Mouse (Mus musculus) layer of hippocampus, postnatal 10 days (tissue): ENCODE data around the gene Rhbg. TPM values are rescaled to one million over a fixed set of nuclear protein-coding genes. Genes with fewer than 3 reads are reported as not detected.
"Not testable (repeated sequence)": the region's sequence is repeated elsewhere in the genome, so short reads cannot be mapped to it uniquely, and the experiment has no call there.

Source experiments
- DNase-seq, 2 experiments: peaks; one replicate each; pipeline ENCODE4 v3.0.0; 2021; ENCODE audit warnings: low spot score in 2 of 2
- long read RNA-seq: library from polyadenylated mRNA; stranded (forward); transcript quantifications from one replicate; pipeline ENCODE4 v2.0.0, GENCODE M21; 2023
- total RNA-seq, 2 experiments: library from RNA; stranded (reverse); gene quantifications; 2 replicates each; pipeline ENCODE4 v1.2.3; 2021

The Rhbg gene
- total RNA-seq = under 1 TPM in 1 of 2 experiments, not detected in 1; 0.25 TPM
- long read RNA-seq, partial matches to known transcripts = 0 of 1 reads
- long read RNA-seq, other reads (novel, unspliced or antisense) = 1 of 1 reads

DNA sequence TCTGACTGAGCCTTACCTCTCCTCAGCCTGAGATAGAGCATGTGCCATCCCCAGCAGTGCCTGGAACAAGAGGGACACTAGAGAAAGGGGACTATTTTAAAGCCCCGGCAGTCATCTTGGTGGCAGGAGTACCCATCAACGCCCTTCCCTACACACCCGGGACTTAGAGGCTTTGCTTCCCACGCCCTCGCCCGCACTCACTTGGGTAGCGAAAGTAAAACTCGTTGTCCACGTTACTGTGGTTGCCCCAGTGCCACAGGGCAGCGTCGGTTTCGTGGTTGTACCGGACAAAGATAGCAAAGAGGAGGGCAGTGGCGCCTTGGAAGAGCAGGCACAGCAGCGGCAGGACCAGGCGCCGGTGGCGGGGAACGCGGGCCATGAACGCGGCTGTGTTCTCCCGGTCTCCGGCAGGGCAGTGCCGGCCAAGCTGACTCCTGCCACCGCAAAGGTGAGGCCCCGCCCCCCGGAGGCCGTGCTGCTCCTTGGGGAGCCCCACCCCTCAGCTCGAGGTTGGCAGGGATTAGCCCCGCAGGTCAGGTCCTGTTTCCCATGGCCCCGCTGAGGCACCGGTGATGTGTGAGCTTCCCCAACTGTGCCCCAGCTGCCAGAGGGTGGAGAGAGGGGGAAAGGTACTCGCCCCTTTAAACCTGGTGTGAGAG lies at the start of gene Rhbg:
TSS of gene Rhbg (minus strand) at position 442 of the 659 bp plus-strand sequence.
- peak in 1 of 2 experiments; percentile 34 for DNase-seq

DNA sequence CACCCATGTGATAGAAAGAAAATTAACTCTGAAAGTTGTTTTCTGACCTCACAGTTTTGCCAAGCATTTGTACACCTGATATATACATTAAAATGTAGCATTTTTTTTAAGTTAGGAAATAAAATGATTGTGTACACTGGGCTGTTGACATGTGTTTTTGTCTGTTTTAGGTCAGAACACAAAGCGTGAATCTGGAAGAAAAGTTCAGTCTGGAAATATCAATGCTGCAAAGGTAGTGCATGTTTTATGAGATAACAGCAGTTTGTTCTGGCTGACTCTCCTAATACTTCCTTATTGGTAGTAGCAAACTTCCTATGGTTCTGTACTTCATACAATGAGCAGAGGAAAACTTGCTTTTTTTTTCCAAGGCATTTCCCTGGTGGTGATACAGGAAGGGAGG lies 44.7 kb upstream of the Rhbg start:
- no peak for DNase-seq

DNA sequence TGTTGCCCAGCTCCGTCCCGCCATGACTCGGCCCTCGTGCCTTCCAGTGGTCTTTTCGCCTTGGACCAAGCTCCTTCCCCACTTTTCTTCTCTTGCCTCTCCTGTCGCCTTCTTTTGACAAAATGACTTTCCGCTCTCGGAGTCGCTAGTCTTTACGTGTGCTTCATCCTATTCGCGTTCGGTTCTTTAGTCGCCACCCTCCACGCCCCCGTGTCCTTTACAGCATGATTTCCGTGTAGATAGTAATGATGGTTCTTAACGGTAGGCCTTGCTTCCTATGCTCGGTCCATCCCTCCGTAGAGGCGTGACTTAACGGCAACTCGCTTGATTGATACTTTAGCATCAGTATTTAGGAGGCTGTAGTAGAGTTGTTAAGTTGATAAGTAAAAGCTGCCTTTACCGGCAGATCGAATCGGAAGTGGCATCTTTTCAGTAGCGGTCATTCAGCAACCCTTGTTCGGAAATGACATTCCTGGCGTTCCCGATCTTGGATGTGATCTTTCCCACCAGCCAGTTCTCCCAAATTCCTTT lies 42.9 kb upstream of the Rhbg start:
- no peak for DNase-seq

DNA sequence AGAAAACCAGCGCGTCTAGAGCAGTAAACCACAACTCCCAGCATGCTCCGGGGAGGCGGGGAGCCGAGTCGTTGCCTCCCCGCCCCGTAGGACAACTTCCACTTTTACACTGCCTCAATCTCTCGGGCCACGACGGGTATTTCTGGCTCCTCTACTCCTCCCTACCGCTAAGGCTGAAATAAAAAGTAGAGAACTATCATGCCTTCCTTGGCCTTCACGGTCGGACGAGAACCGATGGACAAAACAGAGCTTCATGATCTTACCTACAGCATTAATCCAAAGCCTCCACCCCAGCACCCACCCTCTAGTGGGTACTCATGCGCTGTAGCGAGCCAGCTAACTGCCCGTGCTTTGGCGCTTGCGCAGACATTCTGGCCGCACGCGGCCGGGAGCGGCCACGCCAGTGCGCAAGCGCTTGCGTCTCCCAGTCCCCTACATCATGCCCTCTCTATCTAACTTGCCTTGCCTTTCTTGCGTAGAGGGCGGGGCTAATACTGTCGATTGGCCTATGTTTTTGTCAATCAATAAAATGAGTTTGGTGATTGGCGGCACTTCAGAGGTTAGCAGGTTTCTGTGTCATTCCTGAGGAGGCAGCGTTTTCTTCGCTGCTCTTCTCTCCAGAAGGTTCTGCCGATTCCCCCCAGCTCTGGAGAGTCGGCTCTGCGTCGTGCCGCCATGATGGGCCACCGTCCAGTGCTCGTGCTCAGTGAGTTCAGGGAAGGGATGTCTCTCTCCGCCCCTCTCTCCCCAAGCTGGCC lies 42.2 kb upstream of the Rhbg start, which contains the start of the genes Tsacc and Cct3:
TSS of gene Tsacc (minus strand) at position 439 of the 758 bp plus-strand sequence.
TSS of gene Cct3 (plus strand) at position 556 of the 758 bp plus-strand sequence.
- DNase-seq = peak; percentile 88 to 94

DNA sequence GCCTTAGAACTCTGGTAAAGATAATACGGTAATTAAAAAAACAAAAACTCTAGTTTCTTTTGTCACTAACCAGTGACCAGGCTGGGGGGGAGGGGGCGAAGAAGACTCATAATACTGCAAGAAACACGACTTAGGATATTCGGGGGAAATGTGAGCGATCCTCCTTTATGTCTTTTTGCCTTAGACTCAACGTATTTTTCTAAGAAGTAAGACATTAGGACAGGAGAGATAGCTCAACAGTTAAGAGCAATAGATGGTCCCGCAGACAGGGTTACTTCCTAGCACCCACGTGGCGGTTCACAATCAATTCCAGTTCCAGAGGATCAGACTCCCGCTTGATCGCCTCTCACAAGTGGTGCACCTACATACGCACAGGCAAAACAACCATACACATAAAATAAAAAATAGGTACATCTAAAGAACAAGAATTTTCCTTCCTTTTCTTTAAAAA lies 41.6 kb upstream of the Rhbg start:
- no peak for DNase-seq

DNA sequence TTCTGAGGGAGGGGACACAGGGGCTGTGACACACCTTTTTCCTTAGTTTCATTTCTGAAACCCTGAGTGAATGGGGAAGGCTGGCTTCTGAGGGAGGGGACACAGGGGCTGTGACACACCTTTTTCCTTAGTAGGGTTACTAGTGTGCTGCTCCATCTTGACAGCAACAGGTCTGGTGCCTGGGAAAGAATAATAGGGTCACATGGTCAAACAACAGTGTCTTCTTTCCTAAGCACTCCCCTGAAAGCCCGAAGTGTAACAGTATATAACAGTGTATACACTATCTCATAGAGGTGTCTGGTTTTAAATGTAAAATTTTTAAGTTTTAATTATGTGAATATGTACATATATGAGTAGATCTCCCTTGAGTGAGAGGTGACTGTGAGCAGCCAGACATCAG lies 40.8 kb upstream of the Rhbg start:
- DNase-seq = not testable (repeated sequence)

DNA sequence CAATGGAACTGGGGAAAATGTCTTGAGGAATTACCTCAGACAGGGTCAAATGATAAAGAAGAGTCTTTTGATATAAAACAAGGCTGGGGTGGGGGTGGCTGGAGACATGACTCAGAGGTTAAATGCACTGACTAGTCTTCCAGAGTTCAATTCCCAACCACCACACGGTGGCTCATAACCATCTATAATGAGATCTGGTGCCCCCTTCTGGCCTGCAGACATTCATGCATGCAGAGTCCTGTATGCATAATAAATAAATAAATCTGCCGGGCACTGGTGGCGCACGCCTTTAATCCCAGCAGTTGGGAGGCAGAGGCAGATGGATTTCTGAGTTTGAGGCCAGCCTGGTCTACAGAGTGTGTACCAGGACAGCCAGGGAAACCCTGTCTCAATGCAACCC lies 37.5 kb upstream of the Rhbg start:
- peak in 1 of 2 experiments; percentile 17 for DNase-seq

DNA sequence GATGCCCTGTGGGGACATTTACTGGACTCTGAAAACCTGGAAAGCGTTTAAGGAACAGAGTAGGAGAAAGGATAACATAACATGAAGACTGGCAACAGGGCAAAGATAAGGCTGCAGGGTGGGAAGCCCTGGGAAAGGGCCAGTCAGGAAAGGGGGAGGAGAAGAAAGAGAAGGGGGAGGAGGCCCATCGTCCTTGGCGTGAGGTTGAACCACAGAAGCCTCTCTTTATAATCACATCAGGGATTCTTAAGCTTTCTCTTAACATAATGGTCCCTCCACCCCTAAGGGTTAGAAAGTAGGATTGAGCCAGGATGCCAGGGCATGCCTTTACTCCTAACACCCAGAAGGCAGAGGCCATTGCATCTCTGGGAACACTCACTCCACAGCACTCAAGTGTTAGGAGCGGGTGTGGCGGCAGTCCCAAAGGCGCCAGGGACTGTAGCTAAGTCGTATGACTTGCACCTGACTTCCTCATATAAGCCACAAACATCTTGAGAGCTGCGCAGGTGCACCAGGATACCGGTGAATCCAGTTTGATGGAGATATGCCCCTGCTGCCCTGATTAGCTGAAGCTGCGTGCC lies 33.7 kb upstream of the Rhbg start:
- not testable (repeated sequence) for DNase-seq

DNA sequence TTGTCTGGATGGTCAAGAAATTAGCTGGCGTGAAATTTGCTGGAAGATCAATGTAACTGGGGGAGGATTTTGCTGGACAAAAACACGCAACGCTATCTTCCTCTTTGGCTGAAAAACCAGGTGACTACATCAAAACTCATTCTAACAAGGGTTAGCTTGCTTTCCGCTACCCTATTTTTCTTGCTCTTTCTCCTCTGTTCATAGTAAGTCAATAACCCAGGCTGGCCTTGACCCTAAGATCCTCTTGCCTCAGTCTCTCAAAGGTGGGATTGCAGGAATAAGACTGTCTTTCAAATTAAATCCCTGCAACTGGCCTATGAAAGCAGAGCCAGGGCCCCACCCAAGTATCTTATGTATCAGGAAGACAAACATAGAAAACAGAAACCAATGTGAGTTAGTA lies 32.6 kb upstream of the Rhbg start, which contains the start of gene Gm38392:
TSS of gene Gm38392 (minus strand) at position 101 of the 400 bp plus-strand sequence.
- DNase-seq = no peak

DNA sequence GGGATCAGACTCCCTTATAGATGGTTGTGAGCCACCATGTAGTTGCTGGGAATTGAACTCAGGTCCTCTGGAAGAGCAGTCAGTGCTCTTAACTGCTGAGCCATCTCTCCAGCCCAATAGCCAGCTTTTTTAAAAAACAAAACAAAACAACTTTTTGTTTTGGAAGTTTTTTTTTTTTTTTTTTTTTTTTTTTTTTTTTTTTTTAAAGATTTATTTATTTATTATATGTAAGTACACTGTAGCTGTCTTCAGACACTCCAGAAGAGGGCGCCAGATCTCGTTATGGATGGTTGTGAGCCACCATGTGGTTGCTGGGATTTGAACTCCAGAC lies 31.0 kb upstream of the Rhbg start:
- DNase-seq = not testable (repeated sequence)

DNA sequence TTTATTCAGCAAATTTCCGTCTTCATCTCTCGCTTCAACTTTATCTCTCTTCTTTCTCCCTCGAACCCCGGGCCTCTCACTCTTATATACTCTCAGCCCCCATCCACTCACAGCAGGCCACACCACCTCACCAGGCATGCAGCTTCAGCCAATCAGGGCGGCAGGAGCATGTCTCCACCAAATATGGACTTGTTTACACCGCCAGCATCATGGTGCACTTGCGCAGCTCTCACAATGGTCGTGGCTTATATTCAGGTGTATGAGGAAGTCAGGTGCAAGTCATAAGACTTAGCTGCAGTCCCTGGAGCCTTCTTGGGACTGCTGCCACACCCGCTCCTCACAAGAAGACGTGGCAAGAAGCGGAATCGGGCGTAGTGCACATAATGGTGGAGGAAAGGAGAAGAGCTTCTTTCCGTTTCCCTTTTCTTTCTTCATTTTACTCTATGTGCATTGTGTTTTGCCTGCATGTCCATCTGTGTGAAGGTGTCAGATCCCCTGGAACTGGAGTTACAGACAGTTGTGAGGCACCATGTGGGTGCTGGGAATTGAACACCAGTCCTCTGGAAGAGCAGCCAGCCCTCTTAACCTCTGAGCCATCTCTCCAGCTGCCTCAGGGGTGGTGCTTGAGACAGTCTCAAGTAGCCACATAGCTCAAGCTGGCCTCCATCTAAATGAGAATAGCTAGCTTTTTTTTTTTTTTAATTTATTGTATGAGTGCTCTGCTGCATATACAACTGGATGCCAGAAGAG lies 30.5 kb upstream of the Rhbg start:
- DNase-seq = not testable (repeated sequence)

DNA sequence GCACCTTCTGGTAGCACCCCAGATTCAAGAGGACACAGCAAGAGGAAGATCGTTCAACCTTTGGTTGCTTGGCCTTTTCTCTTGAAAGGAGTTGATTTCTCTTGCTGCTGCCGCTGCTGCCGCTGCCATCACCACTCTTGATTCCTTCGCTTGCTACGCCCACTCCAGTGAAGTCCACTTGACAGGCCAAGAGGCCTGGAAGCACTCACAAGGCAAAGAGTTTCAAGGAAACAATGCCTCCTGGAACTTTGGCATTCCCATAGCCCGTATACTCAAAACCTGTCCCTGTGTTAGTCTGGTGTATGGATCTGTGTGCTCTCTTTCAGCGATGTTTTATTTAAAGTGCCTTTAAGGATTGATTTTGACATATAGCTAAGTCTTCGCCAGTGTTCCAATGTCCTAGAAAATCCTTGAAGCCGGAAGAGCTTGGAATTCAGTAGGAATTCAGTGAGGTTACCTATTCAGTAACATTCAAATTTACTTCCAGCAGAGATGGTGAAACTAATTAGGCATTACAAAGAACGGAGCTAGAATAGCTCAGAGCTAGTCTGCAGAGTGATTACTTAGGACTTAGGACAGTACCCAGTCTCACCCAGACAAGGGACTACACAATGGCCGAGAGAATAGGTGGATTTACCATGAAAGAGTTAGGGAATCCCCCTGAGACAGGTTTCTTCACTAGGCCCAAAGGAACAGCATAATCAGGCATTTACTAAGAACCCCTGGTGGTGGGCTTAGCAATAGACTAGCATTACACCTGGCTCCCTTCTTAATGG lies 26.8 kb upstream of the Rhbg start:
- DNase-seq = not testable (repeated sequence)

DNA sequence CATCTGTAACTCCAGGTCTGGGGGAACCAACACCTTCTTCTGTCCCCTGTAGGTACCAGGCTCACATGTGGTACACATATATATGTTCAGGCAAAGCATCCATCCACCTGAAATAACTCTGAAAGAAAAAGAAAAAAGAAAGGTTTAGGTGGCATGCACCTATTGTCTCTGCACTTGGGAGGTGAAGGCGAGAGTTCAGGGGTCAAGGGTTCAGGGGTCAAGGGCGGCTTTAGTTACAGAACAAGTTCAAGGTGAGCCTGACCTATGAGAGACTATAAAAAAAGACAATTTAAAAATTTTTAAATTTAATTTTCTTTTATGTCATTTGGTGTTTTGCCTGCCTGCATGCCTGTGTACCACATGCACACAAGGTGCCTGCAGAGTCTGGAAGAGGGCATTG lies 25.5 kb upstream of the Rhbg start:
- DNase-seq = no peak

DNA sequence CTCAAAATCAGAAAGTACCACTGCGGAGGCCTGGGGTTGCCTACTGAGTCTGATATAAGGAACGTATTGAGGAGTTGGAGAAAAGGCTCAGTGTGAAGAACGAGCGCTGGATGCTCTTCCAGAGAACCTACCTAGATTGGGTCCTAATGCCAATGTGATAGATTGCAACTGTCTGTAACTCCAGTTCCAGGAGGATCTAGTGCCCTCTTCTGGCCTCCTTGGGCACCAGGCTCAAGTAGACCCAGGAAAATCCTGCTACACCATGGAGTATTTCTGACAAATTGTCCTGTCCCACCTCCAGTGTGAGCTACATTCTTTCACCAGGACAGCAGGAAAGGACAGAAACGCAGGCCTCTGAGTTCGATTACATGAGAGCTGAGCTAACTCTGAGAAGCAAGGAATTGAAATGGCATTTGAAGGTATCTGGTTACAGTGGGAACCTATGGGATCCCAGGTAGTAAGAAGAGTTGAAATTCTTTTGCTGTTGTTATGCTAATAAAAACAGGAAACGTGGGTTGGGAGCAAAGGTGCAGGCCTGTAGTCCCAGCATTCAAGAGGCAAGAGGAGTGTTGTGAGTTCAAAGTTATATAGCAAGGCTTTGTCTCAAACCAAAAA lies 22.1 kb upstream of the Rhbg start:
- DNase-seq = peak; percentile 36 to 43

DNA sequence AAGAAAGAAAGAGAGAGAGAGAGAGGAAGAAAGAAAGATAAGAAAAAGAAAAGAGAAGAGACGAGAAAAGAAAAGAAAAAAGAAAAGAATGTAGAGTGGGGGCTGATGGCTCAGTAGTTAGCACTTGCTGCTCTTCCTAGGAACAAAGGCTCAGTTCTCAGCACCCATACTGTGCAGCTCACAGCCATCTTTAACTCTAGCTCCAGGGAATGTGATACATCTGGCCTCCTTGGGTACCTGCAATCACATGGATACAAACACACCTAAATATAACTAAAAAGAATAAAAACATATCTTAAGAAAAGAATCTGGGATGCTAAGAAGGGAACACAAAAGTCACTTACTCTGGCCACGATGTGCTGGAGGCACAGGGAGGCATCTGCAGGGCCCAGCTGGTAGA lies 21.6 kb upstream of the Rhbg start:
- DNase-seq = no peak

DNA sequence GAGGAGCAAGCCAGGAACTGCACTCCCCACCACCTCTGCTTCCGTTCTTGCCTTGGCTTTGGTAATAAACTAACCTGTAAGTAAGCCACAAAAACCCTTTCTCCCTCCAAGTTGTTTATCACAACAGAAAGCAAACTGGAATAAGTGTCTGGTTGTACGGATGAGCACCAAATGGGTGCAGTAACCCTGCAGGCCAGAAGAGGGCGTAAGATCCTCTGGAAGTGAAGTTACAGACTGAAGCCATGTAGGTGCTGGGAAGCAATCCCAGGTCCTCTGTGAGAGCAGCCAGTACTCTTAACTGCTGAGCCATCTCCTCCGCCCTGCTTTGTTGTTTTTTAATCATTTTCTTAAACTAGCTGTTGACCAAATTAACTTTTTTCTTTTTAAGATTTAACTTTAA lies 19.5 kb upstream of the Rhbg start:
- DNase-seq = no peak

DNA sequence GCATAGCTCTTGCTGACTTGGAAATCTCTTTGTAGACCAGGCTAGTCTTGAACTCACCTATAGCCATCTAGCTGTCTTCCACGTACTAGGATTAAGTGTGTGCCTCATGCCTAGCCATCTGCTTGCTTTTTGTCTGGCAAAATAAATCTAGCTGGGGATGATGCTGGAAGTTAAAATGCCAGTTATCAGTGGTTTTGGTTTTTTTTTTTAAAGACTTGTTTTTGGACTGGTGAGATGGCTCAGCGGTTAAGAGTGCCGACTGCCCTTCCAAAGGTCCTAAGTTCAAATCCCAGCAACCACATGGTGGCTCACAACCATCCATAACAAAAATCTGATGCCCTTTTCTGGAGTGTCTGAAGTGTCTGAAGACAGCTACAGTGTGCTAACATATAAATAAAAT lies 17.4 kb upstream of the Rhbg start:
- DNase-seq = no peak

DNA sequence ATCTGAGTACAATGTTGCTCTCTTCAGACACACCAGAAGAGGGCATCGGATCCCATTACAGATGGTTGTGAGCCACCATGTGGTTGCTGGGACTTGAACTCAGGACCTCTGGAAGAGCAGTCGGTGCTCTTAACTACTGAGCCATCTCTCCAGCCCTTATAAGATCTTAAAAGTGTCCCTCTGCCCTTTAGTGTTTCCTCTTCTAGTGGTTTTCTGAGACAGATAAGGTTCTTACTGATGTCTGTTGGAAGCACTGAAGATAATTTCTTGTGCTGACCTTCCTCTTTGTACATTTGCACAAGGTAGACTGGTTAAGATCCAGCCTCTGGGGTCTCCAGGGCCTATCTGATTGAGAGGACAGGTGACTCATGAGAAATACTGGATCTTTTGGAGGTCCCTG lies 16.8 kb upstream of the Rhbg start:
- DNase-seq = not testable (repeated sequence)

DNA sequence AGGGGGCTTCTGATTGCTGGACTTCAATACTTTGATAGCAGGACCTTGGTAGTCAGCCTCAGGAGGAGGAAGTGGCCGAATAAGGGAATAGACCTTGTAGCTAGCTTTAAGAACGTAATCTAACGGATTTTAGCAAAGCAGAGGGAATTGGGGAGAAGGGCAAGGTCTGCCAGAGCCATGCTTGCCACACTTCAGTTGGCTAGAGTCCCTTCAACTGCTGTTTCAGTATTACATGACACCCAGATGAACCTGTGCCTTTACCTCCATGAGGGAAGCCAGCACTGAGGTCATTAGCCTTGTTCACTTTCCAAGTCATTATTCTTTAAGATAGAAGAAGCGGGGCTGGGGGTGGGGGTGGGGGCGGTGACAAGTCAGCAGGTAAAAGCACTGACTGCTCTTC lies 14.5 kb upstream of the Rhbg start:
- DNase-seq = no peak

DNA sequence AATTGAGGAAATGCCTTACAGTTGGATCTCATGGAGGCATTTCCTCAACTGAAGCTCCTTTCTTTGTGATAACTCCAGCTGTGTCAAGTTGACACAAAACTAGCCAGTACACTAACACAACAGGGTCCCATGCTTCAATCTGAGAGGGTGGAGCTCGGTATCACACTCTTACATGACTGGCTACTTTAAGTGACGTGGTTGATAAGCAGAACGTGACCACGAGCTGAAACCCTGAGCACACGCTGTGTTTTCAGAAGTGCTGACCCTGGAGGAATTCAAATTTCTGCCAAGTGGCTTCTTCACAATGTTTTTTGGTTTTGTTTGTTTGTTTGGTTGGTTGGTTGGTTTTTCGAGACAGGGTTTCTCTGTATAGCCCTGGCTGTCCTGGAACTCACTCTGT lies 13.5 kb upstream of the Rhbg start:
- DNase-seq = not testable (repeated sequence)
